Mouse (Mus musculus) ES-Bruce4 (cell line): ENCODE data around the gene Cish. TPM values are rescaled to one million over a fixed set of nuclear protein-coding genes. Genes with fewer than 3 reads are reported as not detected.

Experiments
- H3K27ac ChIP-seq: 2 replicates; pipeline ENCODE4 v1.5.1; 2012; ENCODE audit warnings: low read length, inconsistent platforms; ENCODE audit not compliant: insufficient read depth
- H3K27me3 ChIP-seq: 2 replicates; pipeline ENCODE4 v1.6.1; 2012; ENCODE audit warnings: mild to moderate bottlenecking, low read length, inconsistent platforms; ENCODE audit not compliant: control insufficient read depth, poor library complexity, insufficient read depth, severe bottlenecking
- H3K36me3 ChIP-seq: 2 replicates; pipeline ENCODE4 v1.6.1; 2012; ENCODE audit warnings: inconsistent platforms, mild to moderate bottlenecking, low read length, moderate library complexity; ENCODE audit not compliant: control insufficient read depth, poor library complexity, insufficient read depth, severe bottlenecking
- H3K4me1 ChIP-seq: one replicate; pipeline ENCODE4 v1.8.1; 2011; ENCODE audit warnings: low read length; ENCODE audit not compliant: control insufficient read depth, insufficient read depth
- H3K4me3 ChIP-seq: 2 replicates; pipeline ENCODE4 v1.5.1; 2011; ENCODE audit warnings: low read depth, mild to moderate bottlenecking, low read length
- H3K9ac ChIP-seq: 2 replicates; pipeline ENCODE4 v1.6.1; 2012; ENCODE audit warnings: low read depth, mild to moderate bottlenecking, inconsistent platforms; ENCODE audit not compliant: poor library complexity, severe bottlenecking
- H3K9me3 ChIP-seq: replicated peaks from 2 replicates; pipeline ENCODE4 v1.6.1; 2012; ENCODE audit warnings: mild to moderate bottlenecking, low read length, inconsistent platforms; ENCODE audit not compliant: control insufficient read depth, poor library complexity, insufficient read depth, severe bottlenecking
- CTCF ChIP-seq: IDR thresholded peaks from one replicate; pipeline ENCODE4 v1.8.1; 2011; ENCODE audit warnings: low read depth, low read length
- EP300 ChIP-seq: IDR thresholded peaks from 2 replicates; pipeline ENCODE4 v1.6.1; 2011; ENCODE audit warnings: low read depth, low read length; ENCODE audit not compliant: insufficient read depth
- POLR2A ChIP-seq: IDR thresholded peaks from one replicate; pipeline ENCODE4 v1.8.1; 2011; ENCODE audit warnings: low read length; ENCODE audit not compliant: insufficient read depth
- polyA plus RNA-seq: library from polyadenylated mRNA; stranded (reverse); fragments of >200 nt; gene quantifications from 2 replicates; pipeline ENCODE4 v1.2.4, GENCODE M21; 2011; ENCODE audit warnings: low read depth; ENCODE audit not compliant: missing spikeins, insufficient read depth, insufficient read length

Cish gene
- polyA plus RNA-seq, 1 experiment, result 13.7 TPM

DNA sequence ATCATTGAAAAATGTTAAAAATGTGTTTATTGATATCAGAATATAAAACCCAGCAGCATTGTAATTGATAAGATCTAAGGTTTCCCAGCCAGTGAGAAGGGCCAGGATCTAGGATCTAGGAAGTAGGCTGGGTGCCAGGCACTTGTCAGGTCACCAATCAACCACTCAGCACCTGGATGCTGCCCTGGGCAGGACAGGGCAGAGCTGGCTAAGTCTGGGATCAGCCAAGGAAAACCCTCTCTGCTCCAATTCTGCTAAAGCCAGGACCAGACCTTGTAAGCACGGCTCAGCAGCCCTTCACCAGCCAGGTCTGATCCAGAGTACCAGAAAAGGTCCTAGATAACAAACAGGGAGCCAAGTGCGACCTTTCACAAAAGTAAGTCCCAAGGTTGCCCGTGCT lies 40.9 kb upstream of the Cish start:
- Histone ChIP-seq H3K27me3 (no peaks in the 10 kb centered on the region), H3K4me1 (no peaks in the 10 kb centered on the region), H3K27ac (no peak overlapping the region), H3K36me3 (peaks cover 13% of the 10 kb centered on the region; the same call in 1 of the 2 replicates), H3K9me3 (no peaks in the 10 kb centered on the region), H3K9ac (no peak overlapping the region), H3K4me3 (no peak overlapping the region)
- TF ChIP-seq POLR2A (no peak), EP300 (no peak), CTCF (no peak)

- H3K4me1 ChIP-seq, result no peaks in the 10 kb centered on the region
- TF ChIP-seq POLR2A (no peak), CTCF (no peak), EP300 (no peak)
- no peak overlapping the region for H3K9ac ChIP-seq
- H3K4me3 ChIP-seq, result no peak overlapping the region
- no peaks in the 10 kb centered on the region for H3K27me3 ChIP-seq
- no peaks in the 10 kb centered on the region for H3K9me3 ChIP-seq
- no peak overlapping the region for H3K27ac ChIP-seq
- peaks cover 16% of the 10 kb centered on the region; the same call in 1 of the 2 replicates for H3K36me3 ChIP-seq
Measured at GRCm38 (mm10) chr9:107255596-107255995, 40.2 kb upstream of the Cish start.

GRCm38 (mm10) chr9:107259571-107259970 lies 36.3 kb upstream of the Cish start:
- H3K4me3 ChIP-seq, result no peak overlapping the region
- H3K9ac ChIP-seq, result no peak overlapping the region
- TF ChIP-seq POLR2A, result no peak
- TF ChIP-seq CTCF, result no peak
- TF ChIP-seq EP300, result no peak
- peaks cover 20% of the 10 kb centered on the region; the same call in 1 of the 2 replicates for H3K36me3 ChIP-seq
- no peaks in the 10 kb centered on the region for H3K4me1 ChIP-seq
- no peaks in the 10 kb centered on the region for H3K9me3 ChIP-seq
- H3K27me3 ChIP-seq, result no peaks in the 10 kb centered on the region
- H3K27ac ChIP-seq, result no peak overlapping the region

- Histone ChIP-seq H3K27ac (no peak overlapping the region), H3K9me3 (no peaks in the 10 kb centered on the region), H3K4me1 (peaks cover under 1% of the 10 kb centered on the region), H3K9ac (no peak overlapping the region), H3K27me3 (no peaks in the 10 kb centered on the region), H3K36me3 (peaks cover 20% of the 10 kb centered on the region; the same call in 1 of the 2 replicates), H3K4me3 (no peak overlapping the region)
- no peak for TF ChIP-seq CTCF
- TF ChIP-seq POLR2A, result no peak
- no peak for TF ChIP-seq EP300
Measured at GRCm38 (mm10) chr9:107260429-107260828, 35.4 kb upstream of the Cish start.

DNA sequence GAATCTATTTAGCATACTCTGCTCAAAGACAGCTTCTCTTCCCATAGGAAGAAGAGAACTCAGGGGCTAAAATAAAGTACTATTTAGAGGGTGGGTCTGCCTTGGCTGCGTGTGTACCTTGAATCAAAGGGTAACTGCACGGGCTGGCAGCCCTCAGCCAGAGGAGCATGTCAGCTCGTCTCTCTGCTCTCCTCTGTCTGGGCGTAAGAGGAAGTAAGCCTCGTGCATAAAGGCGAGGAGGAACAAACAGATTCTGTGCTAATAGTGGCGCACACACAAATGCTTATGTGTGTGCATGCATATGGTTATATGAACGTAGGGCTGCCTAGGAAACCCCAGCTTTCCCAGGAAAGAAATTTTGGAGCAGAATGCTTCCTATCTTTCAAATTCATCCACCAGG lies 35.0 kb upstream of the Cish start:
- Histone ChIP-seq H3K4me3 (no peak overlapping the region), H3K4me1 (peaks cover 2% of the 10 kb centered on the region), H3K27ac (no peak overlapping the region), H3K36me3 (peaks cover 20% of the 10 kb centered on the region; the same call in 1 of the 2 replicates), H3K9ac (no peak overlapping the region), H3K27me3 (no peaks in the 10 kb centered on the region), H3K9me3 (no peaks in the 10 kb centered on the region)
- no peak for TF ChIP-seq EP300
- TF ChIP-seq CTCF, result no peak
- no peak for TF ChIP-seq POLR2A

GRCm38 (mm10) chr9:107261792-107262191 lies 34.0 kb upstream of the Cish start:
- TF ChIP-seq POLR2A (no peak), CTCF (no peak), EP300 (no peak)
- Histone ChIP-seq H3K9me3 (no peaks in the 10 kb centered on the region), H3K27me3 (no peaks in the 10 kb centered on the region), H3K4me3 (no peak overlapping the region), H3K4me1 (peaks cover 2% of the 10 kb centered on the region), H3K27ac (no peak overlapping the region), H3K36me3 (peaks cover 14% of the 10 kb centered on the region; the same call in 1 of the 2 replicates), H3K9ac (no peak overlapping the region)
